Mouse (Mus musculus) liver, adult (tissue): ENCODE data around the gene Hdc.

ENCODE experiments used
- GATA4 ChIP-seq: IDR thresholded peaks from 2 replicates; pipeline ENCODE4 v1.6.1; 2014; ENCODE audit warnings: mild to moderate bottlenecking, low read length; ENCODE audit not compliant: insufficient replicate concordance

The Hdc gene

DNA sequence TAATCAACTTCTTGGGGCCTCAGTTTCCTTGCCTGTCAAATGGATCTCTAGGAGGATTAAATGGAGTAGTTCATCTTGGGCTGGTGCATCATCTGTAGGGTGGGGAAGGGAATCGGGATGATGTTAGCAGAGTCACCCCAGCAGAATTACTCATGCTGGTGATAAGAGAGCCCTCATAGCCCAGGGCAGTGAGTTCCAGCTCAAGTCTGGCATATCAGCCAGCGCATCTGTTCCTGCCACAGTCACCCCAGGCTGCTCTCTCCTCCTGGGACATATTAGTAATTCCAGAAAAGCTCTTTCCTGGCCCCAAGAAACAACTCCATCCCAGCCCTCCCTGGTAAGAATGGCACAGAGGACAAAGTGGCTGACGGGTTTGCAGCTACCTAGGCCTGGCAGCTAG is 3.7 kb downstream of the Hdc start:
- TF ChIP-seq GATA4: no peak

DNA sequence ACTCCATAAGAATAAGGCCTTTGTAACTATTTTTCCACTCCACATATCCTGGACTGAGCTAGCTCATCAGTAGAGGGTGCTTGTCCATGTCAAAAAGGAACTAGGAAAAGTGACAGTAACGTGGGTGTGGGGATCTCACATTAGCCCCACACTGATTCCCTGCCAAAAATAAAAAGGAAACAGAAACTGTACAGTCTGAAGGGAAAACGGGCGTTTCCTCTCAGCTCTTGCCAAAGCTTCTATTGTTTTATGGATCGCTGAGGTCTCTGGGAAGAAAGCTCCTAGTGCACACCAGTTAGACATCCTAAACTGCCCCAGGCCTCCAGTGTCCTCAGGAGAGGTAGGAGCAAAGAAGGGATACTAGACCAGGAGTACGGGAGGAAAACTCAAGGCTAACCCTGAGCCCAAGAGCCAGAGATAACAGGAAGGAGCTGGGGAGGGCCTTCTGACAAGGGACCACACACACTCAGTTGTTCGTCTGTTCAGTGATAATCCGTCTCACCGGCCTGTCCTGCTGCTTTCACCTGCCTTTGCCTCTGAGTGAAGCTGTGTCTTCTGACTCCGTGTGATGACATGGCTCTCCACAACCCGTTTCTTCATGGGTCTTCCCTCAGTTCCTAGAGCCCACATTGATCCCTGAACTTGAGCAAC is 11.4 kb downstream of the Hdc start:
- no peak for TF ChIP-seq GATA4

DNA sequence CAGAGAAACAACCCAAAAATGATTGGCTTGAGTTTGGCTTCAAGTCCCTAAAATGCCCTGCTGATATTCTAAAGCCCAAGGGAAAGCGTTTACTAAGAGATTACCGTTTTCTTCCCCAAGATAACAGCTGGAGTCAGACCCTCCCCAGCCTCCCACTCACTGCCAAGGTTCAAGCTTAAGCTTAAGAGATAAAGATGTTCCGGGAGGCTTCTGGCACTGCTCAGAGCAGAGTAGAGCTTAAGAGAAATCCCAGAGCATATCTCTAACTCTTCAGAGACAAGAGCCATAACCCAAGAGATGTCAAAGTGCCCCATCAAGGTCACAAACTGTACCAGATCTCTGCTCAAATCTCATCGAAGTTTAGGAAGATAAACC is 12.4 kb downstream of the Hdc start:
- TF ChIP-seq GATA4: no peak

DNA sequence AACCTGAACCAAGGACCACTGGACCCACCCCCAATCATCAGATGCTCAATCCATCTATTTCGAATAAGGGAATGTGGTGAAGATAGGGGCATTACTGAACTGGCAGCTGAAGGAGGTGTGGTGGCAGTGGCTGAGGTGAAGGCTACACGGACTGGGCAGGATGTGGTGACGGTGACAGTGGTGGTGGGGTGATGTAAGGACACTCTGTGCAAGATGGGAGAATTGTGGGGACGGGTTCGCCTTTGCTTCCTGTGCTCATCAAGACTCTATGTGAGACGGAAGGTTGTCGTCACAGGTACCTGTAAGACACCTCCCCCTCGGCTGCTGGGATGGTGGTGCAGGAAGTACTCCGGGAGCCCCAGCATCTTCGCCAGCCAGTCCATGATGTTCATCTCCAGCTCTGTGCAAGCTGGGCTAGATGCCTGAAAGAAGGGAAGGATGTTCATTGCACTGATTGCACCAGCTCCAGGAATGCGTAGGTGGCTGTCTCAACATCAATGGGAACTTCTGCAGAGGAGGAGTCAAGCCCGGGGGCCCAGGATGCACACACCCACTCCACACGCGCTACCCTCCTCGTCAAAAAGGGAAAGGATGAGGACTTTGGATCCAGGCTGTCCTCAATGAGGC is 12.9 kb downstream of the Hdc start:
- TF ChIP-seq GATA4: no peak

DNA sequence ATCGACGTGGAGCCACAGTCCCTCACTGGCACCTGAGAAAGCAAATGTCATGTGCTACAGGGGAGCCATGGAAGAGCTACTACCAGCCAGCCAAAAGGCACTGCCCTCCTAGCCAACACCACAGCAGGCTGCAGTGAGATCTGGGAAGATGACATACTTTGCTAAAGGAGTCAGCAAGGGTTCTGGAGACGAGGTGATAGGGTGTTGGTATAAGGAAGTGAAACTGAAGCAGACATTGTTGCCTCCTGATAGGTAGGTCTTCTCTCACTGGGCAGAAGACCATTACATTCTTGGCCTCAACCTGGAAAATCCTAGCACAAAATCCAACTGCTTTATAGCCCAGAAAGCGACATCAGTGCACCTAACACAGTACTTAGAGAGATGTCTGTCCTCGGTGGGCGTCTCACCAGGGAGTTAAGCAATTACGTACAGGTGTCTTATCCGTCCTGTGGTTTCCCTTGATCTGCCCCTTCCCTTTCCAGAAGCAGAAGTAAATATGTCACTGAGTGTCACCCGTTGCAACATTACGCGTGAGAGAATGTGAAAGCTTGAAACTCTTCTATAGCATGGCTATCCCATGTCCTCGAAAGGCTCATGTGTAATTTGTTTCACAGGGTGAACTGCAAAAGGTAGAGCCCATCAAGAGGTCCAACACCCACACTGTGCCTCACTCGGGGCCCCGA is 17.0 kb downstream of the Hdc start:
- TF ChIP-seq GATA4: no peak

DNA sequence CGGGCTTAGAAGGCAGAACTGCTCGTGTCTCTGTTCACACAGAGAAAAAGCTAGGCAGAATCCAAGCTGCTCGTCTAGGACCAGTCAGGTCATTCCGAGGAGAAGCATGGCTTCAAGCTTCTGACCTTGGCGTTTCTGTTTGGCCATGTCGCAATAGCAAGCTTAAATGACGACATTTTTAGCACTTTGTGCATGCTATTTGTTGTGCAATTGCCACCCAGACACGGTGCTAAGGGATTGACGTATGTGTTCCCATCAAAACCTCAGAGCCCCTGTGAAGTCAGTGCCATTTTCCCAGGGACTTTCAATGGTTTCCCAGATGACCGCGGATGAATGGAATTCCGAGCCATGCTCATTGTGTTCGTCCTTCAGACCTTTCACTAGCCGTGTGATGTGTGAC is 18.6 kb downstream of the Hdc start:
- no peak for TF ChIP-seq GATA4

DNA sequence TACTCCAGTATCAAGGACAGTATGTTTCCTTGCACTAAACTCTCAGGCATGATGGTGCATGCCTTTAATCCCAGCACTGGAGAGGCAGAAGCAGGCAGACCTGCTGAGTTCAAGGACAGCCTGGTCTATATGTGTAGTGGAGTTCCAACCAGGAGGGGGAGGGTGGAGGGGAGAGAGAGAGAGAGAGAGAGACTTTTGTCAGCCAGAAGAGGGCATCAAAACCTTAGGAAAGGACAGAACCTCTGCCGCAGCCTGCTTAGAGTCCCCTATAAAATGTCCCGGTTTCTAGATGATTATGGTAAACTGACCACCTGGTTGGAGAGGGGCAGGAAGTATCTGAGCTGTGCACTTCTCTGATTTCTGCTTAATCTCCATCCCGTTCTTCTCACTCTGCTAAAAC is 20.1 kb downstream of the Hdc start:
- no peak for TF ChIP-seq GATA4

DNA sequence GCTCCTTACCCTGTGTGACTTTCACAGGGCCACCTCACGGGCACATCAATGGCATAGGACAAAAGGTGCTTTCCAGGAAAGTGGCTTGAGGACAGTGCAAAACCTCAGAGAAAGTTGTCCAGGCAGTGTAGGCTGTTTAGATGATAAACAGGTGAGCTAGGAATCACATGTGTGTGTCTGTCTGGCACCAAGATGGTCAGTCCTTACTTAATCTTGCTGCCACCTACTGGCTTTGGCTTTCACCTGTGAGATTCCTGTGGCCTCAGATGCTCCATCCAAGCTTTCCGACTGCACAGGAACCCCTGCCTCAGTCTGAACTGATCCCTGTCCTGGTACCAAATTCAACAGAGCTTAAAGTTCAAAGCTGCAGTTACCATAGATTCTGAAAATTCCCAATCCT is 20.7 kb downstream of the Hdc start:
- TF ChIP-seq GATA4: no peak

DNA sequence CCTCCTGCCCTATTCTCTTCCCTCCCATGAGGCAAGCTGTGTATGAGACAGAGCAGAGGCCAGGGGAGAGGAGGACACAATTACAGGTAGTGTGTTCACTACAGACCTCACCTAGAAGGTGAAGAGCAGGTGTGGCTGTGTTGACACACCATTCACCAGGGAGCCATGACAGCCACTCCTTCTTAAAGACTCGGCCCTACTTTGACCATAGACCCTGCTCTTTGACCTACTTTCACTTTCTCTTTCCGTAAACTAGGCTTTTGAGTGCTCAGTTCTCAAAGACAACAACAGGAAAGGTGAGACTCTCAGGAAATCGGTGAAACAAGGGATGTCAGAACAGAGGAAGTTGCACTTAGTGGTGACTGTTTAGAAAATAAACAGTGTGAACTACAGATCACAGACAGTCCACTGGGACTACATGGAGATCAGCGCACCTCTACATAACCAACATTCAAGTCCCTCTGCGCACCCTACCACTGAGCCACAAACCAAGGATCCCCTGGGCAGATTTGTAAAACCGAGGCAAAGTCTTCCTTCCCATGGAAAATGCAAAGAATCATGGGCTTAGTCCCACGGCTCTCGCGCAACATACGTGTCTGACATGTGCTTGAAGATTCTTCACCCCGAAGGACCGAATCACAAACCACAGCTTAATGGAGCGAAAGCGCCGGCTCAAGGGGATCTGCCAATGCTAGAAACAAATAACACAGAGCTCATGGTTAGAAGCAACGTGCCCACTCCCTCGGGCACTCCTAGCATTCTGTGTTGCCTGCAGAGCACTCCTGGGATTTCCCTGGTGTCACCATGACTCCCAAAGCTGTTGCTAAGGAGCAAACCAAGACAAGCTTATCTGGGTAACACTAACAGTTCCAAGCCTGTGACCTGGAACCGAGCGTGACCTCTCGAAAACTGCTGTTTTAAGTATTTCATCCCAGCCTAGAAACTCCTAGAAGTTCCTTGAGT is 21.5 kb downstream of the Hdc start:
- no peak for TF ChIP-seq GATA4

DNA sequence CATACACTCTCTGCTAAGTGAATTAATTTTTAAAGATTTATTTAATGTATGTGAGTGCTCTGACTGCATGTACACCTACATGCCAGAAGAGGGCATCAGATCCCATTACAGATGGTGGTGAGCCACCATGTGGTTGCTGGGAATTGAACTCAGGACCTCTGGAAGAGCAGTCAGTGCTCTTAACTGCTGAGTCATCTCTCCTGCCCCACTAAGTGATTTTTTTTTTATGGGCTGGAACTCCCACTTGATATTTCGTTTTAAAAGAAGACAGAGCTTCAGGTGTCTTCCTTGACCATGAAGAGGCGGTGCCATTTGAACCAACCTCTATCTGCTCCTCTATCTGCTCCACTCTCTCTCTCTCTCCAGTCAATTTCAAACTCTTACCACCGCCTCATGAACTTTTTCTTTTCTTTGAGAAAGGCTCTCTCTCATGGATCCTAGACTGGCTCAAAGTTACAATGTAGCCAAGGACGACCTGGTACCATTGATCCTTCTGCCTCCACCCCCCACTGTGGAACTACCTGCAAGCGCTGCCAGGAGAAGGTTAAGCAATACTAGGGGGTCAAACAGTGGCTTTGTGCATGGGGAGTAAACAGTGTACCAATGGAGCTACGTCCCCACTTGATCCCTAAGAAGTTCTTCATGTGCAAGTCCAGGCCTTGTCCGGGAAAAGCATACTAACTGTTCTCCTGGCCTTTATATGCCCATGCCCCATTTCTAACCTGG is 22.6 kb downstream of the Hdc start:
- no peak for TF ChIP-seq GATA4

DNA sequence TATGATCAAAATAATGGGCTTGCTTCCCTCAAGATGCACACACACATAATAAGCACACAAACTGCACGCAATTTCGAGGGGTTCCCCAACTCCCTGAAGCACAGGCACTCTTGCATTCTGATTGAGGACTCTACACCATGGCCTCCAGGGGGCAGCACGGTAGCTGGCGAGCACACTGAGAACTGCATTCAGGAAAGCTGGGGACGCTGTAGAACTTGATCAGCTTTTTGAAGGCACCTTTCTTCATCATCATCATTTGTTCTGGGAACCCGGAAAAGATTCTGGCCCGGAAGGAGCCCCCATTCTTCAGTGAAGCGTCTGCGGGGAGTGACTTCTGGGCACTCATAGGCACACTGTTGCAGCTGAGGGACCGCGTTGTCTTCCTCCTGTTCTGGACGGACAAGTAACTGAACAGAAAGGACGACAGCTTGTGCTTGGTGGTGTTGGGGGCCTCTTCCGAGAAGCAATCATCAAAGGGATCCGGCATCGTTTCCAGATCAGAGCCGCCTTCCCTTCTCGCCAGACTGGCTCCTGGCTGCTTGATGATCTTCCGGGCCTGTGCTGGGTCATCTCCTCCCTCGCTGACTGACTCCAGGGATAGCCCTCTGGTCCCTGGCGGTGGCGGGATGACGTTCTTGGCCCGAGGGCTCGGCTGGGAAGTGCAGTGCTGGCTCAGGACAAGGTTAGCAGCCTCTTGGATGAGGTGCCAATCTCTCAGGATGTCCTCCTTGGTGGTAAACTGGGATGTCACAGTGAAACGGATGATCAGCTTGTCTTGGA is 25.1 kb downstream of the Hdc start:
- peak; percentile 74; the same call in 1 of the 2 replicates for TF ChIP-seq GATA4

DNA sequence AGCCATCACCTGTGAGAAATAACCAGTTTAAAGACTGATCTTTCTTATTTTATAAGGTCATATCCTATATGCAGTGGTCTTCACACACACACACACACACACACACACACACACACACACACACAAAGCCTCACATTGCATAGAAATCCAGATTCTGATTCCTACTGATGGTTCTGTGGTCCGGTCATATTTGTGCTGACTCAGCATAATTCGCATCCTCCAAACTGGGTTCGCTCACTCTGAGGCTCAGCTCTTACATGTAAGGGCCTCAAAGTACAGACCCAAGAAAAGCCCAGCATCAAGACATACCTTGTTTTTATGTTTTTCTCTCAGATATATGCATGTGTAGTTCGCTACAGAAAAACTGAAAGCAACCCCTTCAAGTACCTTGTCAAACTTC is 27.8 kb downstream of the Hdc start:
- TF ChIP-seq GATA4: no peak

DNA sequence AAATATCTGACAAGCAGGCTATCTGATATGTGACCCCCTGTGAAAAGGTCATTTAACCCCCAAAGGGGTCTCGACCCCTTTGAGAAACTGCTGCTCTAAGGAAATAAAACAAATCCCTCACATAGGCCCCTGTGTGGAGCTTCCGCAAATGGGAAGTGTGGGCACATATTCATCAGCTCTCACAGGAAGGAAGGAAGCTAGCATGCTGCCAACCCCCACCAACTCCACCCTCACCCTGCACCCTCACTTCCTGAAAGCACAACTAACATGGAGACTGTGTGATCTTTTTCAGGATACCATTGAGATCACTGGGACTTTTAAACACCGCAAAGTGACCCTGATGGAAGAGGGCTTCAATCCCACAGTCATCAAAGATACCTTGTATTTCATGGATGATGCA is 31.6 kb downstream of the Hdc start:
- no peak for TF ChIP-seq GATA4
